Mouse (Mus musculus) right cerebral cortex, postnatal 10 days (tissue): ENCODE measurements around the gene Lyrm9.
"Not testable (repeated sequence)": the region's sequence is repeated elsewhere in the genome, so short reads cannot be mapped to it uniquely, and the experiment has no call there.

Experiments used
- DNase-seq, 2 experiments: peaks; one replicate each; pipeline ENCODE4 v3.0.0; 2021; ENCODE audit warnings: low spot score in 2 of 2

Lyrm9 gene

GRCm38 (mm10) chr11:78851216-78851870 lies 25.0 kb downstream of the Lyrm9 start:
- no peak for DNase-seq

- no peak for DNase-seq
Measured at GRCm38 (mm10) chr11:78851871-78852265, 25.5 kb downstream of the Lyrm9 start.

GRCm38 (mm10) chr11:78852529-78852928 lies 26.1 kb downstream of the Lyrm9 start:
- DNase-seq: no peak

- peak; percentile 73 to 88 for DNase-seq
Measured at GRCm38 (mm10) chr11:78856310-78856709, 29.9 kb downstream of the Lyrm9 start.

DNA sequence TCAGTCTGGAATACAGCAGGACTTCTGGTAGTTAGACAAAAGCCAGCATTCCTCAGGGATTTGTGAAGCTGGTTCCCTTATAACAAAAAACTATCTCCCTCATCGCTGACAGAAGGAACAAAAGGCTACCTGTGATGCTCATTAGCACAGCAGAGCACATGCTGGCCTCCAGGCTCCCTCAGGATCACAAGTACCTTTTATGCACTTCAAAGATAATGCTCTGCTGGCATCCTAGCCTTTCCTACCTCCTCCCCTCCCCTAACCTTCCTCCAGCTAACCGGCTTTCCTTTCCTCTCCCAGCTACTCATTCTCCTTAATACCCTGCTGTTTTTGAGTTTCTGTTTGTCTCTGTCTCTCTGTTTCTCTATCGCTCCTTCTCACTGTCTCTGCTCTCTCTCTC lies 31.2 kb downstream of the Lyrm9 start:
- DNase-seq: no peak

DNA sequence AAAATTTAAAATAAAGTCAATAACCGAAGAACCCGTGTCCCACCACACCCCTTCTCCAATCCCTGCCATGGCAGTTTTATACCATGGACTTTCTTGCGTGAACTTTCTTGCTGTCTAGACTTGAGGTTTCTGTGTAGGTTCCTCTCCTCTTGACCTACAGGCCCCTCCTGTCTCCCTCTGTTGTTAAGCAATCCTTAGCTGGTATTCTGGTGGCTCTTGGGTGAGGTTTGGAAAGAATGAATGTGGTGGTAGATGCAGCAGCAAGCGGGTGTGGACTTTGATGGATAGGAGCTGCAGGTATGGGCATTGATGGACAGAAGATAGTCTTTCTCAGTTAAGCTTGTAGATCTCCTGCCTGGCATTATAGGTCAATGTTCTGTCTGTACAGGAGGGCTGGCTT lies 37.5 kb downstream of the Lyrm9 start:
- DNase-seq: no peak

DNA sequence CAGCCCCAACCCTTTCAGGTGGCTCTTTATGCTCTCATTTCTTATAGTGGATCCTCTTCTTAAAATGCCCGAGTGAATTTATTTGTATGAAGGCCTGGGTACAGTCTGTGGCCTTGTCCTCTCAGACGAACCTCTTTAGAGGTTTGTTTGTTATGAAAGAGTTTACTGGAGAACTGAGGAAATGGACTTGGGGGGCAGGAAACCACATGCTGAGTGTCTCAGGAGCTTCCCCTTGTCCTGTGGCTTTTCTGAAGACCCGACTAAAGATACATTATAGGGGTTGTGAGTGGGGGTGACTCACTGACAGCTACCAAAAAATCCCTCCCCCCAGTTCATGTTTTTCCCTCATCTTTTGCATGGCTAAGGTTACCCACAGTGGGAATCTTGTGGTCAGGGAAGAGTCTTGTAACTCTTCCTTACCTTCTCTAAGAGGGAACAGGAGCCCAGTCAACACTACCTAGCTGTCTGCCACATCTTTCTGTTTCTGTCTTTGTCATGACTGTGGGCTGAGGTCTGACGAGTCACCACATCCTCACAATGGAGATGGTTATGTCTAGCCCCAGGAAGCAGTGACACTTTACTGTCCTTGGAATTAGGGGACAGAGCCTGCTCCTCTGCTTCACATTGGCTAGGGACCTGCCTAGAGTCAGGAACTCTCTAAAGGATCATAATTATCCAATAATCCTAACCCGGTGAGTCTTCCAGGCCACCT lies 38.3 kb downstream of the Lyrm9 start:
- no peak for DNase-seq

DNA sequence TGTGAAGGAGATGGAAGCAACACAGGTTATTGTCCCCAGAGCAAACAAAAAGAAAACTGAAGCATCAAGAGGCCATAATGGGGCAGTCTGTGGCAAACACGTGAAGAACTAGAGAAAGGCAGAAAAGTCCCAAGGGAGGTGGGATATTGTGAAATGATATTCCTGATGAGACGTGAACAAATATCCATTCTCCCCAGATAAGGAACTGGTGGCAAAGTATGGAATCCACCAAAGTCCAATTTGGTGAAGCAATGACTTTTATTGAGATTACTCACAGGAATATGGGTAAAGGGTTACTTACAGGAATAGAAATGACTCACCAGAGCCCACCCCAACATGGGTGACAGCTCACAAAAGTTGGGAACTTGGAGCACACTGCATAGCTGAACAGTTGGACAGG lies 38.9 kb downstream of the Lyrm9 start:
- no peak for DNase-seq

DNA sequence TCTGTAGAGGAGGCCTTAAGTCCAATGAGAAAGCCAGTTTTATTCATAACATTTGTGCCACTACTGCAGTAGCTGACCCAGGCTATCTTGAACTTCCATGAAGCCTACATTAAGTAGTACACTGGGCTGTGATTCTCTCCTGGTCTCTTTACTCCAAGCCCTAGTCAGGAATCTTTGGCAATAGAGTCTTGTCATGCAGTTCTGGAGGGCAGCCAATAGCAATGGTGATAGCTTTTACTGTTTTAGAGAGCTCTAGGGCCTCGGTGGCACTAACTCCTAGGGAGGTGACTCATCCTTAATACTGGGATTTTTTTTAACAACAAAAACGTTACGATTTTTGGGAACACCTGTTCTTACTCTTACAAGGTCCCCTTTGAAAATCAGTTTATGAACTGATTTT lies 40.1 kb downstream of the Lyrm9 start:
- DNase-seq: no peak

- DNase-seq: no peak
Measured at GRCm38 (mm10) chr11:78867696-78868095, 41.3 kb downstream of the Lyrm9 start.

GRCm38 (mm10) chr11:78869205-78869604 lies 42.8 kb downstream of the Lyrm9 start:
- DNase-seq: not testable (repeated sequence)

DNA sequence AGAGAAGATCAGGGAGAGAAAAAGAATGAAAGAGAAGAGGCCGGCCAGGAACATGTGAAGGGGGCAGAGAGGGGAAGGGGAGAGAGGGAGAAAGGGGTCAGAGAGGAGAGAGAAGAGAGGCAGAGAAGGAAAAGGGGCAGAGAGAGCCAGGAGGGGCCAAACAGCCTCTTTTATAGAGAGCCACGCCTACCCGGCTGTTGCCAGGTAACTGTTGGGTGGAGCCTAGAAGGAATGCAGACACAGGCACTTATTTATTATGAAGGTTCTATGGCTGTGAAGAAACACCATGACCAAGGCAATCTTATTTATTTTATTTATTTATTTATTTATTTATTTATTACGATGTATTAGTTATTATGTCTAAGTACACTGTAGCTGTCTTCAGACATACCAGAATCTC lies 44.5 kb downstream of the Lyrm9 start:
- DNase-seq: no peak

DNA sequence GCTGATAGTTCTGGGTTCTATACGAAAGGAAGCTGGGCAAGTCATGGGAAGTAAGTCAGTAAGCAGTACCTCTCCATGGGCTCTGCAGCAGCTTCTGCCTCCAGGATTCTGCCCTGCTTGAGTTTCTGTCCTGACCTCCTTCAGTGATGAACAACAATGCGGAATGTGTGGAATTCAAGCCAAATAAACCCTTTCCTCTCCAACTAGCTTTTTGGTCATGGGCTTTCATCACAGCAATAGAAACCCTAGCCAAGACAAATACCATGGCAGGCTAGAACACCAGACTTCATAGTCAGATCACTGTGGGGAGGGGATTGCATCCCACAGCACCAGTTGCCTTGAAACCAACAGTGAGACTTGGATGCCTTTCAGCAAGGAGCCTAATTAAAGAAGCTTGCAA lies 46.4 kb downstream of the Lyrm9 start:
- no peak for DNase-seq

GRCm38 (mm10) chr11:78879727-78880126 lies 53.3 kb downstream of the Lyrm9 start:
- no peak for DNase-seq

DNA sequence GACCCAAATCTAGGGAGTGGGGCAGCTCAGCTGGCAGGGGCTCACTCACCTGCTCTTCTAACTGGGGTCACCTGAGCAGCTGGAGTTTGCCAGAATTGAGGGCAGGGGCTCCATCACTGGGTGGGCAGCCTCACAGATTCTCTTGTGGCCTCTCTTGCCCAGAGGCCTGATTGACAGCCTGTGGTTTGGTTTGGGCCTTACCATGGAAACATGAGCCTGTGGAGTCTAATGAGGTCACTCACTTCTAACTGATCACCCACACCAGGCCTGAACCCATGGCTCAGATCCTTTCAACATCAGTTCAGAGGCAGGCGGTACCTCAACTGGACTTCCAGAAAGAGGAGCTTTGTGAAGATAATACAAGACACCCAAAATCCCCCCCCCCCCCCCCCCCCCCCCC lies 60.3 kb downstream of the Lyrm9 start:
- DNase-seq: peak in 1 of 2 experiments; percentile 20

DNA sequence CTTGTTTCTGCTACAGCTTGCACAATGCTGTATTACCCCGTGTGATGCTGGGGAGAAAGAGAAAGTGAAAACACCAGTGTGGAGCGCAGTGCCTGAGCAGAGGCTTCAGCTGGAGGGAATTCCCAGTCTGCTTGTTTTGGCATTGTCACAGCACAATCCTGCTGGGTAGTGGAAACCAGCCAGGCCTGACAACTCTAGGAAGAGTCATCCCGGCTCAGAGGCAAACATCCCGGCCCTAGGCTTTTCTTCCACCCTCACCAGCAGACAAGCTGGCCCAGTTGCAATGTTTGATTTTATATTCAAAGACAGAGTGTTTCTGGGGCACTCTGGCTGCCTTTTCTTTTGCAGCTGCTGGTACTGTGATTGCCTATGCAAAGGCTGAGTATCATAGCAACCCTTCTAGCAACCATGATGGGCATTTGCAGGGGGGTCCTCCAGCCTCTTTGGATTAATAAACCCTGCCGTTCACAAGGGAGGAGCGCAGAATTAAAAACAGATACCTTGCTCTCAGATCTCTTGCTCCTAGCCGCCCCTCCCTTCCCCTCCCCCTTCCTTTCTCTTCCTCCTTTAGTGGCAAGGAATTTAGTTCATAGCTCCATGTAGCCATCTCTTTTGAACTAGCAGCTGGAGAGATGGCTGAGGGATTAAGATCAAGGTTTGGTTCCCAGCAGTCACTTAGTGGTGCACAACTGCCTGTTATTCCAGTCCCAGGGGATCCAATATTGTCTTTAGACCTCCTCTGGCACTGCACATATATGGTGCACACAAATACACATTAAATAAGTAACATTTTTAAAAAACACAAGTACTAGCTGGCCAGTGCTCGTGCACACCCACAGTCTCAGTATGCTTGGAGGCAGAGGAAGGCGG lies 61.0 kb downstream of the Lyrm9 start:
- DNase-seq: peak; percentile 91 to 93

GRCm38 (mm10) chr11:78889156-78889555 lies 62.8 kb downstream of the Lyrm9 start:
- no peak for DNase-seq
